ENCODE assay signal across 8 mouse cellular contexts in the genomic region with DNA sequence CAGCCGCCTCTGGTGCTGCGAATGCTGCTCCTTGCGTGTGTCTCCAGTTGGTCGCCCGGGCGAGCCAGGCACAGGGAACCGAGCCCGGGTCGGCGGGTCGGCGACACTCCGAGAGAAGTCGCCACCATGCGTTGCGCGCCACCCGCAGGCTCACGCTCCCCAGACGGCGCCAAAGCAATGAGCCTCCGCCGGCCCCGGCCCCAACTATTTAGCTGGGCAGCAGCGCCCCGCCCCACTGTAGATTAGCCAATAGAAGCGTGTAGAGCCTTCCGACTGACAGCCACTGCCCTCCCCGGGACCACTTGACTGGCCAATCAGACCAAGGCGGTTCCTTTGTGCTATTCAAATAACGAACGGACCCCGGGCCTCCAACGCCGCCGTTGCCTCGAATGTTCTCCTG. TPM values are rescaled to one million over a fixed set of nuclear protein-coding genes. Genes with fewer than 3 reads are reported as not detected.
DNase-seq lines count a peak whose midpoint lies in the region.

Gene Ier5l (minus strand): TSS at position 181 of the 400 bp plus-strand sequence.

- peak within 1 kb of the TSS; percentile 97 for H3K4me3 ChIP-seq in midbrain, embryonic 10.5 days

- DNase-seq in adrenal gland, postnatal 10 days, result peak; percentile 98
- peak; percentile 98 for DNase-seq in embryo, embryonic 9.5 days (ENCODE audit: extremely low spot score)
- DNase-seq in heart, adult 11 months, result peak; percentile 100
- peak; percentile 95 for DNase-seq in kidney, adult 11 months
- peak; percentile 97 for DNase-seq in left cerebral cortex, postnatal 4 days
- DNase-seq in midbrain, embryonic 10.5 days (ENCODE audit: low spot score), result peak; percentile 96
- peak; percentile 90 to 93 for DNase-seq in right cerebral cortex, postnatal 36 days (ENCODE audit: low spot score in 2 of 2)
- peak; percentile 96 for DNase-seq in yolk sac, embryonic 10.5 days (ENCODE audit: low spot score)

- H3K4me1 ChIP-seq in midbrain, embryonic 10.5 days, result peaks cover 44% of the 10 kb centered on the region

- WGBS in midbrain, embryonic 10.5 days, result under 1% methylated on average over 37 of the region's 37 CpGs

- intact Hi-C loops in left cerebral cortex, postnatal 4 days (cut with DNase I), result loop anchor here (5.0 to 10.0 kb wide), 3 partner anchors 118 to 241 kb away; no protein-coding TSS in a partner anchor

- peak within 1 kb of the TSS; percentile 96 for H3K27ac ChIP-seq in midbrain, embryonic 10.5 days (replicated peaks)

- H3K27me3 ChIP-seq in midbrain, embryonic 10.5 days (ENCODE audit: low read depth, poor library complexity, severe bottlenecking), result peaks cover 26% of the 10 kb centered on the region

- H3K9me3 ChIP-seq in midbrain, embryonic 10.5 days (replicated peaks), result no peaks in the 10 kb centered on the region

- no peaks in the 10 kb centered on the region for H3K36me3 ChIP-seq in midbrain, embryonic 10.5 days

RNA-seq across cellular contexts. Expression of gene Ier5l, which starts in this region (rescaled TPM):
- 1 to 10 TPM; 5.9 to 8.4 TPM for total RNA-seq in adrenal gland, postnatal 10 days (2021)
- 10 to 100 TPM; 10.8 to 13.2 TPM for total RNA-seq in left cerebral cortex, postnatal 4 days (2021)
- 2.0 and 2.3 TPM in 2 replicates for polyA plus RNA-seq in midbrain, embryonic 10.5 days (2016; fragmentation: Nextera tagmentation; extraction: Ambion mirVana)

Comparison
In these comparisons a context has a peak if more than half of its experiments do, and no peak if none do; other contexts are left out.
1. Peak in every context shown above with its lines: DNase-seq, H3K4me3 ChIP-seq and H3K27ac ChIP-seq.